Mouse (Mus musculus) megakaryocyte, embryonic 14.5 days (primary cell): Measurements from ENCODE around the gene Clrn3.

ENCODE experiments used
- FLI1 ChIP-seq: IDR thresholded peaks from 2 replicates; pipeline ENCODE4 v1.6.1; 2012; ENCODE audit warnings: low read length, inconsistent platforms, mixed read lengths
- GATA1 ChIP-seq: IDR thresholded peaks from 3 replicates; pipeline ENCODE4 v1.6.1; 2012; ENCODE audit warnings: mixed read lengths, low read length, inconsistent platforms, borderline replicate concordance

GRCm38 (mm10) chr7:135485796-135486410 lies 42.6 kb downstream of the Clrn3 start:
- TF ChIP-seq GATA1 (no peak), FLI1 (no peak)
